Mouse (Mus musculus) kidney, adult 8-10 months (tissue): ENCODE measurements at regions not wholly inside any gene's neighbourhood (a gene's known extent, or its start where the extent isn't known, plus 50 kb on each side); places are given as distances from the start of the nearest gene placed in this dataset.

ENCODE experiments used
- DNase-seq, 2 experiments: peaks; one replicate each; pipeline ENCODE4 v3.0.0; 2022

GRCm38 (mm10) chr9:76734387-76734786 is 167.5 kb upstream of the Fam83b start:
- no peak for DNase-seq

- no peak for DNase-seq
Observed at GRCm38 (mm10) chr9:76733812-76734211, 166.9 kb upstream of the Fam83b start.

- DNase-seq, result no peak
Observed at GRCm38 (mm10) chr9:76722881-76723280, 156.0 kb upstream of the Fam83b start.

- DNase-seq, result no peak
Observed at GRCm38 (mm10) chr9:76715852-76716251, 148.9 kb upstream of the Fam83b start.

GRCm38 (mm10) chr9:76706451-76706850 is 139.5 kb upstream of the Fam83b start:
- DNase-seq, result no peak

- DNase-seq, result no peak
Observed at GRCm38 (mm10) chr9:76705786-76706185, 138.9 kb upstream of the Fam83b start.

GRCm38 (mm10) chr9:76695547-76695946 is 128.6 kb upstream of the Fam83b start:
- peak; percentile 2 to 45 for DNase-seq

- DNase-seq, result no peak
Observed at GRCm38 (mm10) chr9:76692976-76693375, 126.1 kb upstream of the Fam83b start.

GRCm38 (mm10) chr9:76660848-76661247 is 93.9 kb upstream of the Fam83b start:
- DNase-seq, result peak; percentile 15 to 72

GRCm38 (mm10) chr9:76659798-76660197 is 92.9 kb upstream of the Fam83b start:
- no peak for DNase-seq

GRCm38 (mm10) chr9:76653311-76653710 is 86.4 kb upstream of the Fam83b start:
- DNase-seq, result no peak

GRCm38 (mm10) chr9:76649484-76649883 is 82.6 kb upstream of the Fam83b start:
- no peak for DNase-seq

- no peak for DNase-seq
Observed at GRCm38 (mm10) chr9:76646383-76646782, 79.5 kb upstream of the Fam83b start.
